Mouse (Mus musculus): ENCODE results near the gene Sesn2. TPM values are rescaled to one million over a fixed set of nuclear protein-coding genes. Genes with fewer than 3 reads are reported as not detected.

Sesn2 gene
- polyA plus RNA-seq, 1 experiment from 2014 or later = 10.0 TPM

GRCm38 (mm10) chr4:132455561-132455960 is 54.7 kb downstream of the Sesn2 start:
- 95% methylated on average over 6 of the region's 6 CpGs for WGBS
- no peak for ATAC-seq
- no peak overlapping the region for H3K4me3 ChIP-seq (ENCODE audit: low read depth, low read length)

GRCm38 (mm10) chr4:132455146-132455545 is 55.2 kb downstream of the Sesn2 start:
- ATAC-seq = no peak
- Histone ChIP-seq H3K27me3 (ENCODE audit: control insufficient read depth, insufficient read depth, low read depth, low read length) (no peaks in the 10 kb centered on the region), H3K9me3 (replicated peaks; ENCODE audit: control insufficient read depth, low read length, poor library complexity, severe bottlenecking) (no peaks in the 10 kb centered on the region), H3K4me3 (ENCODE audit: low read depth, low read length) (no peak overlapping the region), H3K36me3 (ENCODE audit: control insufficient read depth, insufficient read depth, low read length) (peaks cover 23% of the 10 kb centered on the region), H3K9ac (ENCODE audit: low read depth, low read length) (no peak overlapping the region), H3K4me1 (ENCODE audit: control insufficient read depth, insufficient read depth, low read length) (no peaks in the 10 kb centered on the region), H3K27ac (ENCODE audit: low read length) (no peak overlapping the region), H3K4me2 (ENCODE audit: low read length) (no peak overlapping the region)
- 82% methylated on average over 3 of the region's 3 CpGs for WGBS

More at GRCm38 (mm10) chr4:132455561-132455960, 54.7 kb downstream of the Sesn2 start:
- H3K27me3 ChIP-seq (ENCODE audit: control insufficient read depth, insufficient read depth, low read depth, low read length) = no peaks in the 10 kb centered on the region
- H3K9ac ChIP-seq (ENCODE audit: low read depth, low read length) = no peak overlapping the region
- H3K9me3 ChIP-seq (replicated peaks; ENCODE audit: control insufficient read depth, low read length, poor library complexity, severe bottlenecking) = no peaks in the 10 kb centered on the region
- no peak overlapping the region for H3K4me2 ChIP-seq (ENCODE audit: low read length)
- peaks cover 26% of the 10 kb centered on the region for H3K36me3 ChIP-seq (ENCODE audit: control insufficient read depth, insufficient read depth, low read length)
- H3K4me1 ChIP-seq (ENCODE audit: control insufficient read depth, insufficient read depth, low read length) = no peaks in the 10 kb centered on the region
- no peak overlapping the region for H3K27ac ChIP-seq (ENCODE audit: low read length)

- WGBS = 86% methylated on average over 6 of the region's 6 CpGs
- Histone ChIP-seq H3K27me3 (ENCODE audit: control insufficient read depth, insufficient read depth, low read depth, low read length) (no peaks in the 10 kb centered on the region), H3K9me3 (replicated peaks; ENCODE audit: control insufficient read depth, low read length, poor library complexity, severe bottlenecking) (no peaks in the 10 kb centered on the region)
Observed at GRCm38 (mm10) chr4:132454216-132454615, 56.1 kb downstream of the Sesn2 start.

GRCm38 (mm10) chr4:132449778-132450177 is 60.5 kb downstream of the Sesn2 start:
- no peak overlapping the region for H3K9ac ChIP-seq (ENCODE audit: low read depth, low read length)
- H3K9me3 ChIP-seq (replicated peaks; ENCODE audit: control insufficient read depth, low read length, poor library complexity, severe bottlenecking) = no peaks in the 10 kb centered on the region
- H3K4me2 ChIP-seq (ENCODE audit: low read length) = no peak overlapping the region
- H3K27ac ChIP-seq (ENCODE audit: low read length) = no peak overlapping the region
- H3K27me3 ChIP-seq (ENCODE audit: control insufficient read depth, insufficient read depth, low read depth, low read length) = no peaks in the 10 kb centered on the region
- no peaks in the 10 kb centered on the region for H3K36me3 ChIP-seq (ENCODE audit: control insufficient read depth, insufficient read depth, low read length)
- H3K4me3 ChIP-seq (ENCODE audit: low read depth, low read length) = no peak overlapping the region
- WGBS = 92% methylated on average over 3 of the region's 3 CpGs
- no peaks in the 10 kb centered on the region for H3K4me1 ChIP-seq (ENCODE audit: control insufficient read depth, insufficient read depth, low read length)
- no peak for ATAC-seq

More at GRCm38 (mm10) chr4:132454216-132454615, 56.1 kb downstream of the Sesn2 start:
- no peak for ATAC-seq
- Histone ChIP-seq H3K4me1 (ENCODE audit: control insufficient read depth, insufficient read depth, low read length) (no peaks in the 10 kb centered on the region), H3K36me3 (ENCODE audit: control insufficient read depth, insufficient read depth, low read length) (peaks cover 15% of the 10 kb centered on the region), H3K4me2 (ENCODE audit: low read length) (no peak overlapping the region), H3K27ac (ENCODE audit: low read length) (no peak overlapping the region), H3K4me3 (ENCODE audit: low read depth, low read length) (no peak overlapping the region), H3K9ac (ENCODE audit: low read depth, low read length) (no peak overlapping the region)

- Histone ChIP-seq H3K4me1 (ENCODE audit: control insufficient read depth, insufficient read depth, low read length) (no peaks in the 10 kb centered on the region), H3K9ac (ENCODE audit: low read depth, low read length) (no peak overlapping the region), H3K4me3 (ENCODE audit: low read depth, low read length) (no peak overlapping the region), H3K9me3 (replicated peaks; ENCODE audit: control insufficient read depth, low read length, poor library complexity, severe bottlenecking) (no peaks in the 10 kb centered on the region), H3K4me2 (ENCODE audit: low read length) (no peak overlapping the region), H3K27ac (ENCODE audit: low read length) (no peak overlapping the region), H3K27me3 (ENCODE audit: control insufficient read depth, insufficient read depth, low read depth, low read length) (no peaks in the 10 kb centered on the region), H3K36me3 (ENCODE audit: control insufficient read depth, insufficient read depth, low read length) (no peaks in the 10 kb centered on the region)
- WGBS = 88% methylated on average over 12 of the region's 12 CpGs
- no peak for ATAC-seq
Observed at GRCm38 (mm10) chr4:132446105-132446504, 64.2 kb downstream of the Sesn2 start.

GRCm38 (mm10) chr4:132444516-132444915 is 65.8 kb downstream of the Sesn2 start:
- no peaks in the 10 kb centered on the region for H3K36me3 ChIP-seq (ENCODE audit: control insufficient read depth, insufficient read depth, low read length)
- H3K4me2 ChIP-seq (ENCODE audit: low read length) = no peak overlapping the region
- H3K4me1 ChIP-seq (ENCODE audit: control insufficient read depth, insufficient read depth, low read length) = no peaks in the 10 kb centered on the region
- ATAC-seq = no peak
- H3K4me3 ChIP-seq (ENCODE audit: low read depth, low read length) = no peak overlapping the region
- H3K9me3 ChIP-seq (replicated peaks; ENCODE audit: control insufficient read depth, low read length, poor library complexity, severe bottlenecking) = no peaks in the 10 kb centered on the region
- H3K9ac ChIP-seq (ENCODE audit: low read depth, low read length) = no peak overlapping the region
- WGBS = 84% methylated on average over 8 of the region's 8 CpGs
- no peak overlapping the region for H3K27ac ChIP-seq (ENCODE audit: low read length)
- H3K27me3 ChIP-seq (ENCODE audit: control insufficient read depth, insufficient read depth, low read depth, low read length) = no peaks in the 10 kb centered on the region

Other genes starting within 250 kb of the Sesn2 start
- 40.0 and 41.1 TPM in 2 replicates for gene Gmeb1, start 248.9 kb downstream of the Sesn2 start, polyA plus RNA-seq (2015; fragmentation: Nextera tagmentation; extraction: Ambion mirVana)
- gene Taf12, start 236.1 kb downstream of the Sesn2 start, polyA plus RNA-seq (2015; fragmentation: Nextera tagmentation; extraction: Ambion mirVana) = 42.8 and 45.2 TPM in 2 replicates
- gene Rab42, start 207.1 kb downstream of the Sesn2 start, polyA plus RNA-seq (2015; fragmentation: Nextera tagmentation; extraction: Ambion mirVana) = 2.1 and 2.9 TPM in 2 replicates
- 76.3 and 76.6 TPM in 2 replicates for gene Trnau1ap, start 181.0 kb downstream of the Sesn2 start, polyA plus RNA-seq (2015; fragmentation: Nextera tagmentation; extraction: Ambion mirVana)
- 29.8 and 30.8 TPM in 2 replicates for gene Rcc1, start 156.9 kb downstream of the Sesn2 start, polyA plus RNA-seq (2015; fragmentation: Nextera tagmentation; extraction: Ambion mirVana)
- 7.1 and 8.3 TPM in 2 replicates for gene Phactr4, start 88.0 kb downstream of the Sesn2 start, polyA plus RNA-seq (2015; fragmentation: Nextera tagmentation; extraction: Ambion mirVana)
- gene Med18, start 46.6 kb downstream of the Sesn2 start, polyA plus RNA-seq (2015; fragmentation: Nextera tagmentation; extraction: Ambion mirVana) = 16.9 and 17.9 TPM in 2 replicates
- 1,190 and 1,253 TPM in 2 replicates for gene Atpif1, start 23.2 kb upstream of the Sesn2 start, polyA plus RNA-seq (2015; fragmentation: Nextera tagmentation; extraction: Ambion mirVana)
- 138 and 153 TPM in 2 replicates for gene Dnajc8, start 25.0 kb upstream of the Sesn2 start, polyA plus RNA-seq (2015; fragmentation: Nextera tagmentation; extraction: Ambion mirVana)
- gene Ptafr, start 53.6 kb upstream of the Sesn2 start, polyA plus RNA-seq (2015; fragmentation: Nextera tagmentation; extraction: Ambion mirVana) = 0.36 and 0.54 TPM in 2 replicates
- 11.2 and 15.0 TPM in 2 replicates for gene Eya3, start 128.5 kb upstream of the Sesn2 start, polyA plus RNA-seq (2015; fragmentation: Nextera tagmentation; extraction: Ambion mirVana)
- gene Xkr8, start 222.0 kb upstream of the Sesn2 start, polyA plus RNA-seq (2015; fragmentation: Nextera tagmentation; extraction: Ambion mirVana) = 4.8 and 7.1 TPM in 2 replicates
- 0.53 and 0.62 TPM in 2 replicates for gene Smpdl3b, start 246.8 kb upstream of the Sesn2 start, polyA plus RNA-seq (2015; fragmentation: Nextera tagmentation; extraction: Ambion mirVana)

Data from midbrain, embryonic 16.5 days (tissue).